In genomic region chr11:57977681-57978080, GRCm38 (mm10) we compare ENCODE assay signal across 20 mouse cellular contexts.
"Had no signal": no experiment of that assay in that cellular context is flagged by ENCODE, and none has a peak within 500 bp of the region (broad histone marks: within the 10 kb centered on the region; RNA-seq: fewer than 3 reads in every experiment).

No protein-coding gene starts in this region.

- H3K4me3 ChIP-seq: kidney, embryonic 15.5 days; limb, embryonic 12.5 days; limb, embryonic 15.5 days; liver, embryonic 12.5 days; midbrain, embryonic 13.5 days; stomach, embryonic 15.5 days had no signal

- H3K27ac ChIP-seq: kidney, embryonic 15.5 days; limb, embryonic 12.5 days; limb, embryonic 15.5 days; liver, embryonic 12.5 days; macrophage; midbrain, embryonic 13.5 days; stomach, embryonic 15.5 days had no signal

- DNase-seq: kidney, adult 11 months; kidney, adult 8-10 months; kidney, postnatal 10 days; kidney, postnatal 36 days; left cerebral cortex, postnatal 4 days; lung, adult 2 months; lung, postnatal 14 days; right cerebral cortex, adult 18-20 months; right cerebral cortex, postnatal 14 days; right cerebral cortex, postnatal 4 days; spleen, adult 18-20 months; thymus, adult 18-20 months; thymus, postnatal 36 days had no signal
